50 mouse cellular contexts compared by ENCODE assay signal in genomic region chrX:31764001-31764400, GRCm38 (mm10). TPM values are rescaled to one million over a fixed set of nuclear protein-coding genes. Genes with fewer than 3 reads are reported as not detected.
"Had no signal": no experiment of that assay in that cellular context is flagged by ENCODE, and none has a peak within 500 bp of the region (broad histone marks: within the 10 kb centered on the region; RNA-seq: fewer than 3 reads in every experiment).

No protein-coding gene starts in this region.

- H3K27me3 ChIP-seq: heart, embryonic 12.5 days; heart, embryonic 13.5 days; heart, embryonic 15.5 days; hindbrain, embryonic 12.5 days; hindbrain, embryonic 13.5 days; hindbrain, embryonic 15.5 days; intestine, embryonic 15.5 days; kidney, embryonic 15.5 days had no signal

- ATAC-seq: hindbrain, embryonic 16.5 days; hindbrain, postnatal 0 days; inflammation-experienced regulatory T-cells, adult 6 months; intestine, embryonic 15.5 days; intestine, embryonic 16.5 days; intestine, postnatal 0 days had no signal

- H3K36me3 ChIP-seq: heart, embryonic 10.5 days; heart, embryonic 12.5 days; heart, embryonic 13.5 days; heart, embryonic 15.5 days; hindbrain, embryonic 10.5 days; hindbrain, embryonic 12.5 days; hindbrain, embryonic 13.5 days; hindbrain, embryonic 15.5 days; intestine, embryonic 15.5 days; kidney, embryonic 15.5 days had no signal

- H3K4me1 ChIP-seq: heart, embryonic 10.5 days; heart, embryonic 12.5 days; heart, embryonic 13.5 days; heart, embryonic 15.5 days; hindbrain, embryonic 10.5 days; hindbrain, embryonic 12.5 days; hindbrain, embryonic 13.5 days; hindbrain, embryonic 15.5 days; intestine, embryonic 15.5 days; kidney, embryonic 15.5 days had no signal

- H3K4me3 ChIP-seq: heart, embryonic 10.5 days; heart, embryonic 12.5 days; heart, embryonic 13.5 days; heart, embryonic 15.5 days; hindbrain, embryonic 10.5 days; hindbrain, embryonic 12.5 days; hindbrain, embryonic 13.5 days; hindbrain, embryonic 15.5 days; intestine, embryonic 15.5 days; kidney, embryonic 15.5 days; layer of hippocampus, adult 2 months had no signal

- H3K9ac ChIP-seq: heart, embryonic 12.5 days; heart, embryonic 13.5 days; heart, embryonic 15.5 days; hindbrain, embryonic 12.5 days; hindbrain, embryonic 13.5 days; hindbrain, embryonic 14.5 days; hindbrain, embryonic 15.5 days; intestine, embryonic 15.5 days; kidney, embryonic 15.5 days had no signal

- H3K27ac ChIP-seq: heart, embryonic 10.5 days; heart, embryonic 13.5 days; heart, embryonic 15.5 days; hindbrain, embryonic 10.5 days; hindbrain, embryonic 12.5 days; hindbrain, embryonic 13.5 days; hindbrain, embryonic 14.5 days; hindbrain, embryonic 15.5 days; hindbrain, postnatal 0 days; intestine, embryonic 15.5 days; kidney, embryonic 15.5 days; kidney, postnatal 0 days; layer of hippocampus, adult 2 months had no signal

- DNase-seq: heart, postnatal 10 days; heart, postnatal 14 days; heart, postnatal 4 days; kidney, adult 11 months; kidney, adult 18-20 months; kidney, adult 2 months; kidney, adult 8-10 months; kidney, adult 9 months; kidney, postnatal 10 days; kidney, postnatal 14 days; kidney, postnatal 25 days; kidney, postnatal 36 days; kidney, postnatal 4 days; layer of hippocampus, adult 9-11 months; layer of hippocampus, postnatal 36 days had no signal

- H3K4me2 ChIP-seq: heart, embryonic 11.5 days; heart, embryonic 12.5 days; heart, embryonic 13.5 days; heart, embryonic 15.5 days; hindbrain, embryonic 12.5 days; hindbrain, embryonic 13.5 days; hindbrain, embryonic 14.5 days; hindbrain, embryonic 15.5 days; intestine, embryonic 15.5 days; kidney, embryonic 15.5 days had no signal

RNA-seq across cellular contexts. Expression of gene Btbd35f25, which starts 47.0 kb away (rescaled TPM):
- total RNA-seq: heart, adult 8-10 months; heart, postnatal 10 days; heart, postnatal 14 days; heart, postnatal 25 days; heart, postnatal 4 days; hematopoietic stem cell, adult 5-6 weeks; hindbrain, postnatal 0 days; layer of hippocampus, adult 18-20 months; layer of hippocampus, adult 2 months; layer of hippocampus, adult 8-10 months; layer of hippocampus, postnatal 10 days; layer of hippocampus, postnatal 14 days; layer of hippocampus, postnatal 25 days; layer of hippocampus, postnatal 36 days; left cerebral cortex, adult 18-20 months had no signal
- polyA plus RNA-seq: heart, embryonic 10.5 days; heart, embryonic 11.5 days; heart, embryonic 12.5 days; heart, embryonic 13.5 days; heart, embryonic 14.5 days; heart, embryonic 15.5 days; heart, embryonic 16.5 days; hindbrain, embryonic 10.5 days; hindbrain, embryonic 11.5 days; hindbrain, embryonic 12.5 days; hindbrain, embryonic 13.5 days; hindbrain, embryonic 14.5 days; hindbrain, embryonic 15.5 days; hindbrain, embryonic 16.5 days; hindbrain, postnatal 0 days; inflammation-experienced regulatory T-cells, adult 6 months; intestine, embryonic 14.5 days; intestine, embryonic 15.5 days; intestine, embryonic 16.5 days; intestine, postnatal 0 days; kidney, adult 2 months; kidney, embryonic 14.5 days; kidney, embryonic 15.5 days; kidney, embryonic 16.5 days; kidney, postnatal 0 days; large intestine, adult 2 months had no signal
